Mouse (Mus musculus): ENCODE results near the gene Dnah17. TPM values are rescaled to one million over a fixed set of nuclear protein-coding genes. Genes with fewer than 3 reads are reported as not detected.
A peak's percentile ranks its signal among the peaks of the same experiment; 100 is the strongest.

Dnah17 gene
- polyA plus RNA-seq, 1 experiment from 2014 or later = 0.23 TPM

DNA sequence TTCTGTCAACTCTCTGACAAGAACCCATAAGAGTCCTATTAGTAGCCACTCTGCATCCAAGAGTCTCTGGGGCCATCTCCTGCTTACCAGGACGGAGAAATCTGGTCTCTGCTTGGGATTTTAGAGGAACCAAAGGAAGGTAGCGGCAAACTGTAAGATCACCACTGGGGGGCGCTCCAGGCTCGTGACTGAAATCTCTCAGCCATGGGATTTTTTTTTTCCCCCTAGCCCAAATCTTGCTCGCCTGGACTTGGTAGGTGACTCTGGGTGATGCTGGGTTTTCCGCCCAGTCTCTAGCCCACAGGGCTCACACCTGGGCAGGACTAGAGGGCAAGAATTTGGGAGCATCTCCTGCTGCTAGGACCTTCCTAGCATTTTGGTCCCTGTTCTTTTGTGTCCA is 46.6 kb downstream of the Dnah17 start:
- Histone ChIP-seq H3K36me3 (no peaks in the 10 kb centered on the region), H3K4me1 (peaks cover 13% of the 10 kb centered on the region), H3K27ac (no peak overlapping the region), H3K27me3 (no peaks in the 10 kb centered on the region), H3K4me3 (no peak overlapping the region), H3K4me2 (replicated peaks) (0 out of 2 replicates have a peak overlapping the region, but pooled peaks have one; percentile 11), H3K9ac (no peak overlapping the region), H3K9me3 (no peaks in the 10 kb centered on the region)
- 6% methylated on average over 6 of the region's 6 CpGs for WGBS
- ATAC-seq (ENCODE audit: low FRiP score, low read depth) = no peak

DNA sequence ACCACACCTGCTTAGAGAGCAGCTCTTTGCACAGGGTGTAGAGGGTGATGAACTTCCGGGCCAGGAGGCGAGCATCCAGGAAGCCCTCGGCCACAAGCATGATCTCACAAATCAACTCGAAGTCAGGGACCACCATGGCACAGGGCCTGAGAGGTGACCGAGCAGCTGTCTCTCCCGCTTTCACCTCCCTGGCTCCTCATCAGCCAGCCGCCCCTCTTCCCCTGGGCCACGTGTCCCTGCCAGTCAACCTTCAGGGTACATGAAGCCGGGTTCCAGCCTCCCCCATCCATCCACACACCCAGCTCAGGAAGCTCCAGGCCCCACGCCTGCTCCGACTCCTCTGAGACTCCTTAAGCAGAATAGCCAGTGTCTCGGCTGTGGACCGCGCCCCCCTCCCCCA is 48.1 kb downstream of the Dnah17 start:
- Histone ChIP-seq H3K27ac (no peak overlapping the region), H3K4me2 (replicated peaks) (no peak overlapping the region), H3K9ac (no peak overlapping the region), H3K36me3 (no peaks in the 10 kb centered on the region), H3K4me1 (peaks cover 13% of the 10 kb centered on the region), H3K4me3 (no peak overlapping the region), H3K9me3 (no peaks in the 10 kb centered on the region), H3K27me3 (no peaks in the 10 kb centered on the region)
- WGBS = 85% methylated on average over 14 of the region's 14 CpGs
- ATAC-seq (ENCODE audit: low FRiP score, low read depth) = no peak

DNA sequence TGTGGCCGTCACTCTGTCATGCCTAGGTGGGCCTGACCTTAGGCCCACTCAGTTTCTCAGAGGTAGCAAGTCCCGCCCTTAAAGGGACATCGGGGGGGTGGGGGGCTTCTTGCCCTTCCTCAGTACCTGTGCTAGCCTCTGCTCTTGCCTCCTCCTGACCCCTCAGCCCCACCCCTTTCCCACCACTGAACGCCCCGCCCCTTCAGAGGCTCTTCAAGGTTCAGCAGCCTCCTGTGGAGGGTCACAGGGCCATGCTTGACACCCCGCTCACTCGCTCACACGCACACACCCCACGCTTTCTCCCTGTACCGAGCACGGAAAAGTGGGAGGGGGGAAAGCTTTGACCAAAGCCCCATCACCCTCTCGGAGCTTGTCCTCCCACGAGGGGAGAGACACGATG is 50.7 kb downstream of the Dnah17 start:
- Histone ChIP-seq H3K9ac (no peak overlapping the region), H3K36me3 (no peaks in the 10 kb centered on the region), H3K4me3 (no peak overlapping the region), H3K4me1 (peaks cover 25% of the 10 kb centered on the region), H3K27ac (no peak overlapping the region), H3K4me2 (replicated peaks) (no peak overlapping the region), H3K9me3 (no peaks in the 10 kb centered on the region), H3K27me3 (no peaks in the 10 kb centered on the region)
- 69% methylated on average over 14 of the region's 14 CpGs for WGBS
- no peak for ATAC-seq (ENCODE audit: low FRiP score, low read depth)

DNA sequence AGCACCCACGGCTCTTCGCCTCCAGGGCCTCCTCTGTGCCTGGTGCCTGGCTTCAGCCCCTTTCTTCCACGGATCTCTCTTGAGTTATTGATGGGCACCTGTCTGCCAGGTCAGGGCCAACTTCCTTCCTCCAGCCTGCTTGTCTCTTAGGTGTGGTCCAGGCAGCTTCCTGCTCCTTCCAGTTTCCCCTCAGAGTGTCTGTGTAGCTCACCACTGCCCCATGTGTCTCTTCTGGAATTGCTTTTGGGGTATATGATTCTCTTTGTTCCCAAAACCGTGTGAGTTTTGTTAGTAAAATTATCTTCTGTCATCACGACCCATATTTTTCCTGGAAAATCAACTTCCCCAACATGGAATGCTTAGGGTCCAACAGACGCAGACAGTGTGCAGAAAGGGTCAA is 53.5 kb downstream of the Dnah17 start:
- Histone ChIP-seq H3K4me1 (peaks cover 17% of the 10 kb centered on the region), H3K9me3 (no peaks in the 10 kb centered on the region), H3K36me3 (no peaks in the 10 kb centered on the region), H3K27me3 (no peaks in the 10 kb centered on the region), H3K4me3 (no peak overlapping the region), H3K27ac (no peak overlapping the region), H3K9ac (no peak overlapping the region), H3K4me2 (replicated peaks) (no peak overlapping the region)
- ATAC-seq (ENCODE audit: low FRiP score, low read depth) = no peak
- 78% methylated on average over 6 of the region's 6 CpGs for WGBS

DNA sequence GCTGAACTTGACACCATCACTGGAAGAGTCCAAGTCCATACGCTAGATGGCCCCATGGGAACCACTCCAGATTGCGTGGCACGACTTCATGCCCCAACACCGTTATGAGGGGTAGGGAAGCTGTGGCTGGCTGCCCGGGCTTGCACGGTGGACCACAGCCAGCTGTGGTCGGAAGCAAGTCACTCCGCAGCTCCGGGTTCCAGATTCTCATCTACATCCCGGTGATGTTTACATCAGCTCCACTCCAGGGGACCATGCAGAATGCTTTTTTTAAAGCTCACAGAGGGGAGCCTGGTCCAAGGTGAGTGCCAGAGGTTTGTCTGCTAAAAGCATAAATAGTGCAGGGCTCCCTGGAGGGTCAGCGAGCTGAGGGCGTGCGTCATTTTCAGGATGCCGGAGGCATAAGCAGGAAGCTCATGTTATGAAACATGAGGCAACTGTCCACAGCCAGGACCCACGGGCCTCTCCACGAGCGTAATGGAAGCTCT is 55.4 kb downstream of the Dnah17 start:
- WGBS = 62% methylated on average over 17 of the region's 17 CpGs
- Histone ChIP-seq H3K27ac (0 out of 2 replicates have a peak overlapping the region, but pooled peaks have one; percentile 28), H3K4me3 (no peak overlapping the region), H3K9ac (no peak overlapping the region), H3K4me2 (replicated peaks) (no peak overlapping the region), H3K36me3 (no peaks in the 10 kb centered on the region), H3K4me1 (peaks cover 29% of the 10 kb centered on the region), H3K27me3 (no peaks in the 10 kb centered on the region), H3K9me3 (no peaks in the 10 kb centered on the region)
- no peak for ATAC-seq (ENCODE audit: low FRiP score, low read depth)

DNA sequence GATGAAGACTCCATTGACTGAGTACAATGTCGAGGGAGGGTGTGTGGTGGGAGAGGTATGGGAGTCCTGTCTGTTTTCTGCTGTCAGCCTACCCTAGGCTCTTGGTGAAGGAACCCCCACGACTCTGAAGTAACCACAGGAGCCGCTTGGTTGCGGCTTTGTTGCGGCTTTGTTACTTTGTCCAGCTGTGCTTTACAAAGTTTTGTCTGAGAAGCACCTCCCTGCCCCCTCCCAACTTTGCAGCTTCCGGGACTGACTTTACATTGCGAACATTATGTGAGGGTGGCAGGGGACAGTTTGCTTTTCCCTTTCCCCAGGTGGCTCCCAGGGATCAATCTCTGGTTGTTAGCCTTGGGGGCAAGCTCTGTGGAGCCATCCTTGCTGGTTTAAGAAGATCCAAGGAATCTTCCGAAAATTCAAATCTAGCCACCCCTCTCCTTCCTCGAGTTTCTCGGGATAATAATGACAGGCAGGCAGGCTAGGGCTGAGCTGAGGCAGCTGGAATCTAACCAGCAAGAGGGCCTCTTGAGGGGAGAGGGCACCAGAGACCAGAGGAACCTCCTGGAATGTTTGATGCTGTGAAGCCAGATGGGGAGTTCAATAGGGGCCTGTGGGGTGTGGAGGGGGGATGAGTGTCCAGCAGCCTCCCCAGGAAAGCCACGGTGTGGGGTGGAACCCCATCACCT is 59.1 kb downstream of the Dnah17 start:
- Histone ChIP-seq H3K27ac (no peak overlapping the region), H3K27me3 (no peaks in the 10 kb centered on the region), H3K4me2 (replicated peaks) (no peak overlapping the region), H3K4me1 (peaks cover 38% of the 10 kb centered on the region), H3K9me3 (no peaks in the 10 kb centered on the region), H3K9ac (0 out of 2 replicates have a peak overlapping the region, but pooled peaks have one; percentile 25), H3K4me3 (no peak overlapping the region), H3K36me3 (no peaks in the 10 kb centered on the region)
- WGBS = 51% methylated on average over 11 of the region's 11 CpGs
- ATAC-seq (ENCODE audit: low FRiP score, low read depth) = no peak

DNA sequence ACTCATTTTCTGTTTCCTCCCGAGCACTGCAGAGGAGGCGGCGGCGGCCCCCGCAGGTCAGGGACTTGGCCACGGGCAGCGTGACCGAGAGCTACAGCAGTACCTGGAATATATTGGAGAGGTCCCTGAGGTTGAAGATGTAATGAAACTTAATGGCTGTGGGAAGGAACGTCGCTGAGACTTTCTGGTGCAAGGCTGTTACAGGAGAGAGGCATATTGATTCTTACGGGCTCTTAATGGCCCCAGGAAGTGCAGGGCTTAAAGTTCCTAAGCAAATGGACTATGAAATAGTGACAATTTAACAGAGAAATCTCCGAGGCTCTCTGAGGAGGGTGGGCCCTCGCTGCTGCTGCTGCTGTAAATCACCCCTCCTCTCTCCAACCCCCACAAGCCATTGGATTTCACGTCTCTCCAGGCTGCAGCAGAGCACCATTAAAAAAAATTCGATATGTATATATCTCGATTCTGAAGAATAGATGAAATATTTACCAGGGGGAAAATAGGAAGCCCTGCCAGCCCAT is 61.6 kb downstream of the Dnah17 start:
- Histone ChIP-seq H3K27ac (no peak overlapping the region), H3K4me3 (no peak overlapping the region), H3K9ac (no peak overlapping the region), H3K9me3 (no peaks in the 10 kb centered on the region), H3K4me2 (replicated peaks) (no peak overlapping the region), H3K27me3 (no peaks in the 10 kb centered on the region), H3K36me3 (no peaks in the 10 kb centered on the region), H3K4me1 (peaks cover 23% of the 10 kb centered on the region)
- no peak for ATAC-seq (ENCODE audit: low FRiP score, low read depth)
- WGBS = 52% methylated on average over 16 of the region's 16 CpGs

DNA sequence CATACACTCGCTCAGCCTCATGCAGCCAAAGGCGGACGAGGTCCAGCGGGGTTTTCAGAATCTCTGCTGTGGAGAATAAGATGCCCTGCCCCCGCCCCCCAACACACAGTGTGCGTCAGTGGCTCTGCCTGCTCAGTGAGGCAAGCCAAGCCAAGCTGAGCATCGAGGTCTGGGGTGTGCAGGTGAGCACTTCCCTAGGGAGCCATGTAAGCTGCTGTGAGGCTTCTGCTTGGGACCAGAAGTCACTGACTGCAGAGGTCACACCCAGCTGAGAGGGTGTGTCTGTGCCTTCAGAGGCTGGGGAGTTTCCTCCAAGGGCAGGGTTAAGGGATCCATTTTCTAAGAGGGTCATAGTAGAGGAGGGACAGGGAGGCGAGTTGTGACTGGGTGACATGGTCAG is 62.8 kb downstream of the Dnah17 start:
- no peak overlapping the region for H3K9ac ChIP-seq
- no peak overlapping the region for H3K4me3 ChIP-seq
- no peak overlapping the region for H3K4me2 ChIP-seq (replicated peaks)
- no peaks in the 10 kb centered on the region for H3K27me3 ChIP-seq
- H3K27ac ChIP-seq = no peak overlapping the region
- H3K9me3 ChIP-seq = no peaks in the 10 kb centered on the region
- peaks cover 23% of the 10 kb centered on the region for H3K4me1 ChIP-seq
- H3K36me3 ChIP-seq = no peaks in the 10 kb centered on the region
- no peak for ATAC-seq (ENCODE audit: low FRiP score, low read depth)
- WGBS = 76% methylated on average over 8 of the region's 8 CpGs

DNA sequence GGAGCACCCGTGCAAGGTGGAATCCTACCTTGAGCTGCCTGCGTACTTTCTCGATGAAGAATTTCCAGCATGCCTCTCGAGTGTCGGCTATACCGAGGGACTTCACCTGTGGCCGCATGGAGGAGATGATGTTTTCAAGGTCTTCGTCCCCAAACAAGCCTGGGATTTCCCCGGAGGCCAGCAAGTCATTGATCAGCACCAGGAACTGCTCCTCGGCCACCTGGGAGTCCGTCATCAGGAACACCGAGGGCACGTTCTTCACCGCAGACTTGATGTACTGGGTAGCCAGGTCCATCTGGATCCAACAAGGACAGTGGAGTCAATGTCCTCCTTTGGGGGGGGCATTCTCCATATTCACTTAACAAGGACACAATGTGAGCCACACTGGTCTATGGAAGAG is 70.4 kb downstream of the Dnah17 start:
- Histone ChIP-seq H3K4me2 (replicated peaks) (no peak overlapping the region), H3K36me3 (no peaks in the 10 kb centered on the region), H3K27me3 (no peaks in the 10 kb centered on the region), H3K4me1 (0 out of 2 replicates have a peak, but pooled peaks cover 4% of the 10 kb centered on the region), H3K4me3 (no peak overlapping the region), H3K27ac (no peak overlapping the region), H3K9me3 (no peaks in the 10 kb centered on the region), H3K9ac (no peak overlapping the region)
- 86% methylated on average over 14 of the region's 14 CpGs for WGBS
- no peak for ATAC-seq (ENCODE audit: low FRiP score, low read depth)

DNA sequence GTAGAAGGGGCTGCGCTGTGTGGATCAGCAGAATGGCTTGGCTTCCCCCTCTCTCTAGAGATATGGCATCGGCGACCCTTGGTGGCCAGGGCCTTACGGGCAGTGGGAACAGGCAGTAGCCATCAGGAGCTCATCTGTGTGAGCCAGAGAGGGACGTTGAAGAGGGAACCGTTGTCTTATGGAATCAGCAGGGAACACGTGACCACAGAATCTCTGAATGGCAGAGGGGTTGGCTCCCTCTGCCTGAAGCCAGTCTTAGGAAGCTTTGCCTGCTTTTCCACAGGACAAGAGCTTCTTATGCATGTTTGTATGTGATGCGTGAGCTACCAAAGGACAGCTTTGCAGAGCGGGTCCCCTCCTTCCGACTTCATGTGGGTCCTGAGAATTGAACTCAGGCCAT is 71.6 kb downstream of the Dnah17 start:
- Histone ChIP-seq H3K9ac (no peak overlapping the region), H3K27me3 (no peaks in the 10 kb centered on the region), H3K4me3 (no peak overlapping the region), H3K4me2 (replicated peaks) (no peak overlapping the region), H3K27ac (no peak overlapping the region), H3K36me3 (no peaks in the 10 kb centered on the region), H3K9me3 (no peaks in the 10 kb centered on the region), H3K4me1 (0 out of 2 replicates have a peak, but pooled peaks cover 4% of the 10 kb centered on the region)
- 62% methylated on average over 10 of the region's 10 CpGs for WGBS
- no peak for ATAC-seq (ENCODE audit: low FRiP score, low read depth)

DNA sequence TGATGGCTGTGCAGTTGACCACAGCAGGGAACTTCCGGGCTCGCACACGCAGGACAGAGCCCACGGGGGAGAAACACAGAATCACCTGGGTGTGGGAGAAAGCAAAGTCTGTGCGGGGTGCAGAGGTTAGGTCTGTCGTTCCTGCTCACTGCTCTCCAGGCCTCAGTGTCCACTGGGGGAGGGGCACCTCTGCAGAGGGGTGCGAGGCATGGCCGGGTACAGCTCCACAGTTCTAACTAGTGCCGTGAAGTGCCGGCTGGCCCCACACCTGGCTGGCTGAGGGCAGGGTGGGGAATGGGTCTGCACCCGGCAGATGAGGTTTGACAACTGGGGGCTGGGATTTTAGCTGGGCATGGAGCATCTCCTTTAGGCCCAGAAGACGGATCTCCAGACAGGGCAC is 72.1 kb downstream of the Dnah17 start:
- no peak overlapping the region for H3K4me2 ChIP-seq (replicated peaks)
- H3K27me3 ChIP-seq = no peaks in the 10 kb centered on the region
- no peak for ATAC-seq (ENCODE audit: low FRiP score, low read depth)
- H3K4me3 ChIP-seq = no peak overlapping the region
- no peaks in the 10 kb centered on the region for H3K36me3 ChIP-seq
- H3K9me3 ChIP-seq = no peaks in the 10 kb centered on the region
- H3K27ac ChIP-seq = no peak overlapping the region
- 68% methylated on average over 12 of the region's 12 CpGs for WGBS
- H3K4me1 ChIP-seq = 0 out of 2 replicates have a peak, but pooled peaks cover 4% of the 10 kb centered on the region
- no peak overlapping the region for H3K9ac ChIP-seq

DNA sequence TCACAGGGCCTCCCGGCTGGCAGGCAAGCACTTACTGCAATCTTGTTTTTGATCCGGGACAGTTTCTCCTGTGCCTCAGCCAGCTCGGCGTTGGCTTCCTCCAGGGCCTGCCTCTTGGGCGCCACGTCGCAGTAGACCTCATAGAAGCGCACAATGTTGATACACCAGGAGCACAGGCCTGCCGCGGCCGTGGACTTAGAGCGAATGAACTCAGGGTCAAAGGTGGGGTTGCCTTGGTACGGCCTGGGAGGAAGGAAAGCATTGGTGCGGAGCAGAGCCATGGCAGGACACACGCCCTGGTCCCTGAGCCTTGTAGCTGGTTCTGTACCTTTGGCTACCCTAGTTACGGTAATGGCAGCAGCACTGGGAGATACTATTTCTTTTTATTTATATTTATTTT is 80.3 kb downstream of the Dnah17 start:
- Histone ChIP-seq H3K9me3 (no peaks in the 10 kb centered on the region), H3K9ac (no peak overlapping the region), H3K4me2 (replicated peaks) (no peak overlapping the region), H3K36me3 (no peaks in the 10 kb centered on the region), H3K27me3 (no peaks in the 10 kb centered on the region), H3K4me3 (no peak overlapping the region), H3K4me1 (peaks cover 8% of the 10 kb centered on the region), H3K27ac (no peak overlapping the region)
- 81% methylated on average over 16 of the region's 16 CpGs for whole genome bisulfite sequencing
- no peak for ATAC-seq (ENCODE audit: low FRiP score, low read depth)

DNA sequence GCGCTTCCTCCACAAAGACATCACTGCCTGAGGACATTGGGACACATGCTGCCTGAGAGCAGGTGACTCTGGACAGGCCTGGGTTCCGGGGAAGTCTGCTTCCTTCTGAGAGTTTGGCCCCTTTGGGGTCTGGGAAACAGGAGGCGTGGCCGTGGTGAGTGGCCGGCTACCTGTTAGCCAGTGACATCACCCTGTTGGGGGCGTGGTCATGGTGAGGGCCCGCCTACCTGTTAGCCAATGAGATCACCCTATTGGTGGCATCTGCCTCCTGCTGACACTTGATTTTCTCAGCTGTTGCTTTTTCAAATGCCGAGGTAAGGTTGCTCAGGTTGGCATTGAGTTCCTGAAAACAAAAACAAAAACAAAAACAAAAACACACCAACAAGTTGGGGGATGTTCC is 80.8 kb downstream of the Dnah17 start:
- Histone ChIP-seq H3K4me3 (no peak overlapping the region), H3K9ac (no peak overlapping the region), H3K36me3 (no peaks in the 10 kb centered on the region), H3K4me2 (replicated peaks) (no peak overlapping the region), H3K4me1 (peaks cover 8% of the 10 kb centered on the region), H3K9me3 (no peaks in the 10 kb centered on the region), H3K27me3 (no peaks in the 10 kb centered on the region), H3K27ac (no peak overlapping the region)
- ATAC-seq (ENCODE audit: low FRiP score, low read depth) = no peak
- 28% methylated on average over 8 of the region's 8 CpGs for WGBS

Measured in limb, embryonic 13.5 days (tissue).